Mouse (Mus musculus) cerebellum, adult 9-10 months (tissue): ENCODE data around the gene Spag17.

Experiments
- DNase-seq: peaks from one replicate; pipeline ENCODE4 v3.0.0; 2022

The Spag17 gene

GRCm38 (mm10) chr3:100164991-100165390, 279.8 kb downstream of the Spag17 start:
- DNase-seq = no peak

- no peak for DNase-seq
Measured at GRCm38 (mm10) chr3:100176031-100176430, 290.8 kb downstream of the Spag17 start.

GRCm38 (mm10) chr3:100180471-100180870, 295.3 kb downstream of the Spag17 start:
- no peak for DNase-seq

- peak; percentile 78 for DNase-seq
Measured at GRCm38 (mm10) chr3:100189444-100189843, 304.2 kb downstream of the Spag17 start.

GRCm38 (mm10) chr3:100189861-100190260, 304.7 kb downstream of the Spag17 start:
- no peak for DNase-seq
